Mouse (Mus musculus) liver, adult 2 months (tissue): ENCODE measurements around the gene Timm10. TPM values are rescaled to one million over a fixed set of nuclear protein-coding genes. Genes with fewer than 3 reads are reported as not detected.

Source experiments
- DNase-seq: peaks from one replicate; pipeline ENCODE4 v3.0.0-alpha.2; 2011; ENCODE audit warnings: low read depth, low spot score; ENCODE audit errors: extremely low read depth
- H3K27ac ChIP-seq: fragments of 200-500 bp; replicated peaks from 2 replicates; pipeline ENCODE4 v1.5.1; 2012; ENCODE audit warnings: low read depth, mild to moderate bottlenecking, control low read depth, inconsistent platforms, low read length; ENCODE audit not compliant: insufficient read depth
- H3K27me3 ChIP-seq: fragments of 200-500 bp; 2 replicates; pipeline ENCODE4 v1.6.1; 2012; ENCODE audit warnings: mild to moderate bottlenecking, moderate library complexity, low read length, inconsistent platforms; ENCODE audit not compliant: control insufficient read depth, insufficient read depth
- H3K36me3 ChIP-seq: fragments of 200-500 bp; 2 replicates; pipeline ENCODE4 v1.6.1; 2012; ENCODE audit warnings: low read length, inconsistent platforms; ENCODE audit not compliant: control insufficient read depth, insufficient read depth
- H3K4me1 ChIP-seq: fragments of 200-500 bp; 2 replicates; pipeline ENCODE4 v1.6.1; 2011; ENCODE audit warnings: low read length; ENCODE audit not compliant: control insufficient read depth, insufficient read depth
- H3K4me3 ChIP-seq: fragments of 200-500 bp; 2 replicates; pipeline ENCODE4 v1.5.1; 2011; ENCODE audit warnings: low read depth, mild to moderate bottlenecking, control low read depth, low read length, moderate library complexity; ENCODE audit not compliant: insufficient read depth
- H3K79me2 ChIP-seq: fragments of 200-500 bp; 2 replicates; pipeline ENCODE4 v1.6.1; 2012; ENCODE audit warnings: inconsistent platforms, mild to moderate bottlenecking, low read length, moderate library complexity; ENCODE audit not compliant: control insufficient read depth, insufficient read depth
- H3K9ac ChIP-seq: fragments of 200-500 bp; 2 replicates; pipeline ENCODE4 v1.6.1; 2012; ENCODE audit warnings: low read depth, mild to moderate bottlenecking, control low read depth, inconsistent platforms, low read length
- CTCF ChIP-seq: fragments of 200-500 bp; IDR thresholded peaks from 2 replicates; pipeline ENCODE4 v1.5.1; 2011; ENCODE audit warnings: low read depth, low read length, control low read depth
- POLR2A ChIP-seq: fragments of 200-500 bp; IDR thresholded peaks from 2 replicates; pipeline ENCODE4 v1.6.1; 2011; ENCODE audit warnings: low read length, control low read depth; ENCODE audit not compliant: insufficient read depth; ENCODE audit errors: extremely low read depth
- WGBS: fragments of 180-500 bp; shearing (Covaris S2); methylation state at CpG from one replicate; pipeline ENCODE4 v1.1.7; 2018; 5-methylcytosine and 5-hydroxymethylcytosine counted together
- polyA plus RNA-seq: library from polyadenylated mRNA; depleted of rRNA; stranded (reverse); fragments of >200 nt; gene quantifications from 2 replicates; pipeline ENCODE4 v1.2.3, GENCODE M21; 2012
- total RNA-seq: library from RNA; depleted of rRNA; stranded (reverse); fragments of >200 nt; gene quantifications from 2 replicates; pipeline ENCODE4 v1.2.3, GENCODE M21; 2014

Timm10 gene
- total and polyA plus RNA-seq, 2 experiments = 36.1 to 45.8 TPM

- 0 out of 2 replicates have a peak, but pooled peaks cover 5% of the 10 kb centered on the region for H3K4me1 ChIP-seq
- no peak for DNase-seq
- TF ChIP-seq POLR2A (no peak), CTCF (no peak)
- no peak overlapping the region for H3K27ac ChIP-seq
- H3K9ac ChIP-seq = no peak overlapping the region
- H3K27me3 ChIP-seq = no peaks in the 10 kb centered on the region
- no peak overlapping the region for H3K4me3 ChIP-seq
- no peaks in the 10 kb centered on the region for H3K36me3 ChIP-seq
- WGBS = 40% methylated on average over 9 of the region's 9 CpGs
- H3K79me2 ChIP-seq = 0 out of 2 replicates have a peak, but pooled peaks cover 4% of the 10 kb centered on the region
These were observed 11.2 kb downstream of the Timm10 start for GRCm38 (mm10) chr2:84837817-84838592.

GRCm38 (mm10) chr2:84838593-84838949, 11.8 kb downstream of the Timm10 start, which contains the start of gene Slc43a1:
Slc43a1 (plus strand) TSS chr2:84838850.
- Histone ChIP-seq H3K9ac (peak within 1 kb of the TSS; percentile 83), H3K4me3 (peak within 1 kb of the TSS; percentile 68), H3K27ac (no peak within 1 kb of the TSS), H3K36me3 (no peaks in the 10 kb centered on the region), H3K79me2 (0 out of 2 replicates have a peak, but pooled peaks cover 4% of the 10 kb centered on the region), H3K27me3 (no peaks in the 10 kb centered on the region), H3K4me1 (0 out of 2 replicates have a peak, but pooled peaks cover 5% of the 10 kb centered on the region)
- TF ChIP-seq CTCF (no peak), POLR2A (no peak)
- WGBS = 42% methylated on average over 10 of the region's 10 CpGs
- peak; percentile 47 for DNase-seq

- peak overlapping the region; percentile 83 for H3K9ac ChIP-seq
- no peaks in the 10 kb centered on the region for H3K36me3 ChIP-seq
- no peak for TF ChIP-seq CTCF
- 0 out of 2 replicates have a peak, but pooled peaks have one; percentile 5 for TF ChIP-seq POLR2A
- H3K4me3 ChIP-seq = peak overlapping the region; percentile 68
- 2% methylated on average over 47 of the region's 47 CpGs for WGBS
- DNase-seq = peak; percentile 23
- no peak overlapping the region for H3K27ac ChIP-seq
- H3K79me2 ChIP-seq = 0 out of 2 replicates have a peak, but pooled peaks cover 4% of the 10 kb centered on the region
- 0 out of 2 replicates have a peak, but pooled peaks cover 5% of the 10 kb centered on the region for H3K4me1 ChIP-seq
- no peaks in the 10 kb centered on the region for H3K27me3 ChIP-seq
These were observed 12.5 kb downstream of the Timm10 start for GRCm38 (mm10) chr2:84838993-84839980.

GRCm38 (mm10) chr2:84840016-84840747, 13.4 kb downstream of the Timm10 start:
- H3K79me2 ChIP-seq = 0 out of 2 replicates have a peak, but pooled peaks cover 4% of the 10 kb centered on the region
- WGBS = under 1% methylated on average over 54 of the region's 54 CpGs
- DNase-seq = peak; percentile 39
- peak overlapping the region; percentile 83 for H3K9ac ChIP-seq
- H3K27ac ChIP-seq = no peak overlapping the region
- peak overlapping the region; percentile 68 for H3K4me3 ChIP-seq
- H3K36me3 ChIP-seq = no peaks in the 10 kb centered on the region
- TF ChIP-seq POLR2A (no peak), CTCF (no peak)
- 0 out of 2 replicates have a peak, but pooled peaks cover 5% of the 10 kb centered on the region for H3K4me1 ChIP-seq
- no peaks in the 10 kb centered on the region for H3K27me3 ChIP-seq
